Mouse (Mus musculus) CH12.LX (cell line): Measurements from ENCODE around the gene Tprkb. TPM values are rescaled to one million over a fixed set of nuclear protein-coding genes. Genes with fewer than 3 reads are reported as not detected.
"Not testable (repeated sequence)": the region's sequence is repeated elsewhere in the genome, so short reads cannot be mapped to it uniquely, and the experiment has no call there.

Experiments used
- DNase-seq: peaks from one replicate; pipeline ENCODE4 v3.0.0-alpha.2; 2013; ENCODE audit errors: extremely low read depth
- H3K27ac ChIP-seq: 2 replicates; pipeline ENCODE4 v1.5.1; 2012; ENCODE audit warnings: low read depth, mild to moderate bottlenecking, control low read depth, moderate library complexity; ENCODE audit not compliant: insufficient read depth
- H3K27me3 ChIP-seq: replicated peaks from 2 replicates; pipeline ENCODE3; 2012; ENCODE audit warnings: inconsistent platforms
- H3K36me3 ChIP-seq, 2 experiments: replicated peaks in 1 of 2; 2 replicates each; pipeline versions ENCODE3 to v1.6.1; 2012; ENCODE audit warnings: inconsistent platforms in 1 of 2, low read length in 1 of 2, mild to moderate bottlenecking in 1 of 2, mixed read lengths in 1 of 2, moderate library complexity in 1 of 2; ENCODE audit not compliant: control insufficient read depth in 1 of 2, insufficient read depth in 1 of 2
- H3K4me1 ChIP-seq, 2 experiments: 2 replicates each; pipeline ENCODE4 v1.6.1; 2012; ENCODE audit warnings: inconsistent platforms in 1 of 2, moderate library complexity in 1 of 2; ENCODE audit not compliant: insufficient read depth in 2 of 2, control insufficient read depth in 1 of 2
- H3K4me2 ChIP-seq: 2 replicates; pipeline ENCODE4 v1.6.1; 2012; ENCODE audit warnings: low read depth, mild to moderate bottlenecking, control low read depth; ENCODE audit not compliant: poor library complexity, insufficient read depth, severe bottlenecking
- H3K4me3 ChIP-seq, 3 experiments: fragments of 150-350 bp in 1 of 3; sonication (generic) in 1 of 3; replicated peaks in 1 of 3; 2 replicates each; pipeline versions ENCODE3 to v1.5.1; 2011 to 2012; ENCODE audit warnings: low read depth in 2 of 3, low read length in 2 of 3, mild to moderate bottlenecking in 2 of 3, moderate library complexity in 2 of 3, control low read depth in 1 of 3, improper control_type of control experiment in 1 of 3, inconsistent platforms in 1 of 3, mixed read lengths in 1 of 3; ENCODE audit not compliant: poor library complexity in 1 of 3
- H3K79me2 ChIP-seq: replicated peaks from 2 replicates; pipeline ENCODE4 v1.6.1; 2012; ENCODE audit warnings: mild to moderate bottlenecking, moderate library complexity; ENCODE audit not compliant: control insufficient read depth, poor library complexity, insufficient read depth, severe bottlenecking; ENCODE audit errors: extremely low read depth
- H3K9ac ChIP-seq: 2 replicates; pipeline ENCODE4 v1.6.1; 2012; ENCODE audit warnings: low read depth, mild to moderate bottlenecking, control low read depth, moderate library complexity; ENCODE audit not compliant: insufficient read depth
- H3K9me3 ChIP-seq: replicated peaks from 2 replicates; pipeline ENCODE3; 2012; ENCODE audit warnings: low read length, inconsistent platforms, mixed read lengths
- CHD1 ChIP-seq: IDR thresholded peaks from 2 replicates; pipeline ENCODE4 v1.6.1; 2012; ENCODE audit warnings: low read depth, low read length, improper control_type of control experiment, inconsistent platforms
- CHD2 ChIP-seq: IDR thresholded peaks from 2 replicates; pipeline ENCODE4 v1.6.1; 2011; ENCODE audit warnings: low read length, improper control_type of control experiment
- ELF1 ChIP-seq: IDR thresholded peaks from 2 replicates; pipeline ENCODE4 v1.6.1; 2014; ENCODE audit warnings: low read depth, mild to moderate bottlenecking, inconsistent platforms, low read length, improper control_type of control experiment
- EP300 ChIP-seq: IDR thresholded peaks from 2 replicates; pipeline ENCODE4 v1.6.1; 2011; ENCODE audit warnings: low read length, improper control_type of control experiment
- GABPA ChIP-seq: IDR thresholded peaks from 2 replicates; pipeline ENCODE4 v1.6.1; 2012; ENCODE audit warnings: low read depth, low read length, improper control_type of control experiment, inconsistent platforms; ENCODE audit not compliant: insufficient replicate concordance
- JUN ChIP-seq: IDR thresholded peaks from 2 replicates; pipeline ENCODE4 v1.6.1; 2011; ENCODE audit warnings: low read depth, mild to moderate bottlenecking, low read length, improper control_type of control experiment, moderate library complexity; ENCODE audit not compliant: insufficient read depth
- KAT2A ChIP-seq: IDR thresholded peaks from 2 replicates; pipeline ENCODE4 v1.6.1; 2012; ENCODE audit warnings: low read length, improper control_type of control experiment, inconsistent platforms; ENCODE audit not compliant: insufficient replicate concordance
- MAX ChIP-seq: IDR thresholded peaks from 2 replicates; pipeline ENCODE4 v1.6.1; 2011; ENCODE audit warnings: low read length, improper control_type of control experiment
- MAZ ChIP-seq: IDR thresholded peaks from 2 replicates; pipeline ENCODE4 v1.6.1; 2012; ENCODE audit warnings: low read depth, mild to moderate bottlenecking, inconsistent platforms, low read length, improper control_type of control experiment, moderate library complexity
- MEF2A ChIP-seq: IDR thresholded peaks from 2 replicates; pipeline ENCODE4 v1.6.1; 2014; ENCODE audit warnings: low read depth, mild to moderate bottlenecking, inconsistent platforms, low read length, improper control_type of control experiment, borderline replicate concordance
- NRF1 ChIP-seq: IDR thresholded peaks from 2 replicates; pipeline ENCODE4 v1.6.1; 2014; ENCODE audit warnings: low read depth, mild to moderate bottlenecking, inconsistent platforms, low read length, improper control_type of control experiment, moderate library complexity
- POLR2A ChIP-seq: IDR thresholded peaks from 2 replicates; pipeline ENCODE4 v1.6.1; 2011; ENCODE audit warnings: low read depth, mild to moderate bottlenecking, improper control_type of control experiment, low read length
- POLR2AphosphoS2 ChIP-seq: IDR thresholded peaks from 2 replicates; pipeline ENCODE4 v1.6.1; 2011; ENCODE audit warnings: low read depth, low read length, improper control_type of control experiment
- RAD21 ChIP-seq: IDR thresholded peaks from 2 replicates; pipeline ENCODE4 v1.6.1; 2011; ENCODE audit warnings: low read depth, mild to moderate bottlenecking, low read length, improper control_type of control experiment, moderate library complexity
- RCOR1 ChIP-seq: conservative IDR thresholded peaks from 2 replicates; pipeline ENCODE4 v1.6.1; 2012; ENCODE audit warnings: low read depth, mild to moderate bottlenecking, inconsistent platforms, low read length, improper control_type of control experiment
- USF1 ChIP-seq: IDR thresholded peaks from 2 replicates; pipeline ENCODE4 v1.6.1; 2014; ENCODE audit warnings: low read depth, mild to moderate bottlenecking, inconsistent platforms, low read length, improper control_type of control experiment
- ZNF384 ChIP-seq: IDR thresholded peaks from 2 replicates; pipeline ENCODE4 v1.6.1; 2012; ENCODE audit warnings: low read depth, low read length, improper control_type of control experiment, inconsistent platforms
- dilution Hi-C: fragments of 300-500 bp; cut with MboI; formaldehyde crosslinking; loops from 2 replicates; pipeline ENCODE4 v1.14.3; 2020; ENCODE audit warnings: low sequenced_read_pairs; ENCODE audit not compliant: extremely low pct_unique_long_range_greater_than_20kb, extremely low pct_ligation_motif_present
- in situ Hi-C: fragments of 300-500 bp; cut with MboI; formaldehyde crosslinking; loops from 3 replicates; pipeline ENCODE4 v1.14.3; 2019; ENCODE audit warnings: low sequenced_read_pairs, low pct_ligation_motif_present, low pct_unique_long_range_greater_than_20kb, mixed read lengths
- polyA plus RNA-seq: library from polyadenylated mRNA; unstranded; fragments of >175 nt; gene quantifications from 2 replicates; pipeline ENCODE4 v1.2.1, GENCODE M21; 2012; ENCODE audit warnings: low read depth; ENCODE audit not compliant: insufficient read length
- total RNA-seq, 2 experiments: library from RNA; depleted of rRNA; stranded (reverse); fragments of 300-350 nt in 1 of 2; fragments of >200 nt in 1 of 2; gene quantifications; 2 replicates each; pipeline ENCODE4 v1.2.3; 2012 to 2014

Tprkb gene
- total and polyA plus RNA-seq, 3 experiments: 21.2 to 59.8 (median 39.7) TPM

DNA sequence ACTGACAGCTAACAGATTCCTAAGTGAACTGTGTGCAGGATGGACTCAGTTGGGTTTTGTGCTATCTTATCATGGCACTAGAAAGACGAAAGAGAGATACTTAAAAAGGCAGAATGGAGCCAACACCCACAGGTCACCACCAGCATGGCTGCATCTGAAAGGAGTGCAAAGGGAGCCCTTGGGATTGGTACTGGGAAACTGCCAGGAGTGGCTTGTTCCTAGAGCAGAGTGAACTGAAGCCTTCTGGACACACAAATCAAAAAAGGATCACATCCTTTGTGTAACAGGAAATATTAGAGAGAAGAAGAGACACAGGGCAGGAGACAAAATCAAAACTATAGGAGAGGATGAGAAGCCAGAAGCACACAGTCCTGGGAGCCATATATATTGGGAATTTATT, 44.7 kb upstream of the Tprkb start:
- H3K27me3 ChIP-seq: peaks cover 41% of the 10 kb centered on the region
- in situ Hi-C loops, H3K79me2 ChIP-seq, H3K9me3 ChIP-seq, H3K4me2 ChIP-seq, H3K4me3 ChIP-seq, DNase-seq, H3K36me3 ChIP-seq, H3K9ac ChIP-seq, H3K27ac ChIP-seq, H3K4me1 ChIP-seq, dilution Hi-C loops: not testable (repeated sequence)

DNA sequence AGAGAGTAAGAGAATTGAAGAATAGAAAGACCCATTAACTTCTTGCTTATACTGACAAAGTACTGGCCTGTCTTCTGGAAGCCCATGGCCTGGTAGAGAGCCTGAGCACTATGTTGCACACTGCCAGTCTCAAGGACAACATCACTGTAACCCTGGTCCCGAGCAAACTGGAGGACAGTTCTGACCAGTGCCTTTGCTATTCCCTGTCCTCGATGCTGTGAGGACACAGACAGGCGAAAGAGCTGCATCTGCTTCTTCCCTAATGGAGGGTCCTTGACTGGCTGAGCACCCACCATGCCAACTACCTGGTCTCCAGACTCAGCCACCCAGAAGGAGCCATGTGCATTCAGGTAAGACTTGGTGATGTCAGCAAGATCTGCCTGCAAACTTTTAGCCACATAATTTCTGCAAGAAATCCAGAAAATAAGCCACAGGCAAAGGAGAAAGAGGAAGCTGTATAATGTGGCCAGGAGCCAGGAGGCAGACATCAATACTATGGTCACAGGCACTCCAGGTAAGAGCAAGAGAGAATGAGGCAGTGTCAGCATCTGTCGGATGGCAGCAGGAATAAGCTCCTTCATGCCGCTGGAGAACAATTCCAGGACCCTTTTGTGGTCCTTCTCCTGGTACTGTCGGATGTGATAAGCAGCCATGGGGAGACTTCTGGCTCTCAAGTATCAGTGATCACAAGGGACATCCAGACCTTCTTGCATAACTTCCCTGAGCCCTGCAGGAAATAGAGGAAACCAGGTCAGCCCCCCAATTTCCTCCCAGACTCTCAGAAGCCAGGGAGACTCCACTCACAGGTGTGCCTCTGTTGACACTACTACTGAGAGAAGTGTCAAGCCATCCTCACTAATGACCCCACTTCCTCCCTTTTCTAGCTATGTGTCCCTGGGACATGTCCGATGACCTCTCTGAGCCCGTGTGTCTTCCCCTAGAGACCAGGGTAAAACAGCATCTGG, 43.7 kb upstream of the Tprkb start:
- dilution Hi-C loops: no loop called here
- Histone ChIP-seq H3K79me2 (no peaks in the 10 kb centered on the region), H3K4me1 (no peaks in the 10 kb centered on the region), H3K4me2 (no peak overlapping the region), H3K9me3 (no peaks in the 10 kb centered on the region)
- no peak for DNase-seq
- in situ Hi-C loops: no loop called here
- TF ChIP-seq RCOR1 (no peak), POLR2A (no peak), CHD2 (no peak), MAZ (no peak), CHD1 (no peak), ELF1 (no peak), KAT2A (no peak), USF1 (no peak), JUN (no peak), RAD21 (no peak), ZNF384 (no peak), GABPA (no peak), NRF1 (no peak), POLR2AphosphoS2 (no peak), MAX (no peak), EP300 (no peak), MEF2A (no peak)
- TF ChIP-seq, all 38 proteins: peak for 0
- peaks cover 36% of the 10 kb centered on the region for H3K27me3 ChIP-seq
- H3K36me3 ChIP-seq: no peaks in the 10 kb centered on the region
- no peak overlapping the region for H3K27ac ChIP-seq
- H3K4me3 ChIP-seq: no peak overlapping the region
- H3K9ac ChIP-seq: no peak overlapping the region

DNA sequence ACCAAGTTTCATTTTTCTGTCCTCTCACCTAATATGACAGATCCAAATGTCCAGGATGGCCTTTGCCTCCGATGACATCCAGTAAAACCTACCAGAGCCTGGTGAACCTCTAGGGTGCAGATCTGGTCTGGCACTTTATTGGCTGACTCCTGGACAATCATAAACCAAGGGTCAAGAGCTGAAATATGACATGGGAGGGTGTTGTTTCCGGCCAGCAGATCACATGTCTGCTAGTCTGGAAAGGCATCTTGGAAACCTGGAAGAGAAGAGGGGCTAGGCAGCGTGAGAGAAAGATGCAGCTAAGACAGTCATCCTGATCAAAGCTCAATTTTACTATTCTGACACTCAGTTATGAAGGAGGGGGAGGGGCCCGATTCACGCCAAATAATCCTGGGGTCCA, 42.7 kb upstream of the Tprkb start, which contains the start of gene Nat8f2:
Gene Nat8f2 (minus strand): TSS at position 153 of the 400 bp plus-strand sequence.
- in situ Hi-C loops, dilution Hi-C loops, H3K9ac ChIP-seq: not testable (repeated sequence)

DNA sequence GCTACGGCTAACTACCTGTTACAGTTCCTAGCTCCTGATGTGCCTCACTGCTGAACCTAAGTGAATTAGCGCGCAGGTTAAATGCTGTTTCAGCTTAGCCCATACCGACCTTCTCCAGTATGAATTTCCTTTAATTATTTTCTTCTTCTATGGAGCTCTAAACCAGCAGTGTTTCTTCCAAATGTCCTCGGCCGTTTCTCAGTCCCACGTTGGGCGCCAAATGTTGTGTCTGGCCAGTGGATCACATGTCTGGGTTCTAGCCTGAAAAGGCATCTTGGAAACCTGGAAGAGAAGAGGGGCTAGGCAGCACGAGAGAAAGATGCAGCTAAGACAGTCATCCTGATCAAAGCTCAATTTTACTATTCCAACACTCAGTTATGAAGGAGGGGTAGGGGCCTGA, 28.4 kb upstream of the Tprkb start:
- H3K36me3 ChIP-seq, H3K4me3 ChIP-seq, H3K4me2 ChIP-seq, H3K27ac ChIP-seq, H3K4me1 ChIP-seq, DNase-seq, H3K9ac ChIP-seq, H3K79me2 ChIP-seq, dilution Hi-C loops, in situ Hi-C loops: not testable (repeated sequence)
- H3K9me3 ChIP-seq: peaks cover 12% of the 10 kb centered on the region
- H3K27me3 ChIP-seq: peaks cover 12% of the 10 kb centered on the region

More for the DNA sequence above, 42.7 kb upstream of the Tprkb start, which contains the start of gene Nat8f2:
- not testable (repeated sequence) for H3K79me2 ChIP-seq, H3K27ac ChIP-seq, H3K9me3 ChIP-seq, DNase-seq, H3K36me3 ChIP-seq, H3K4me3 ChIP-seq, H3K4me2 ChIP-seq, H3K4me1 ChIP-seq
- peaks cover 26% of the 10 kb centered on the region for H3K27me3 ChIP-seq
